In genomic region chr6:113296046-113296445, GRCm38 (mm10) we compare ENCODE assay signal across 20 mouse cellular contexts. TPM values are rescaled to one million over a fixed set of nuclear protein-coding genes. Genes with fewer than 3 reads are reported as not detected.
"Had no signal": no experiment of that assay in that cellular context is flagged by ENCODE, and none has a peak within 500 bp of the region (broad histone marks: within the 10 kb centered on the region; RNA-seq: fewer than 3 reads in every experiment).

No protein-coding gene starts in this region.

- H3K9ac ChIP-seq: lung, embryonic 14.5 days; midbrain, embryonic 13.5 days; midbrain, embryonic 15.5 days; neural tube, embryonic 13.5 days; neural tube, embryonic 15.5 days had no signal

- H3K4me3 ChIP-seq: megakaryocyte, embryonic 14.5 days; midbrain, embryonic 13.5 days; midbrain, embryonic 15.5 days; neural tube, embryonic 13.5 days; neural tube, embryonic 15.5 days had no signal

- H3K4me1 ChIP-seq: midbrain, embryonic 13.5 days; midbrain, embryonic 15.5 days; neural tube, embryonic 13.5 days; neural tube, embryonic 15.5 days had no signal

- H3K27me3 ChIP-seq: midbrain, embryonic 13.5 days; midbrain, embryonic 15.5 days; neural tube, embryonic 13.5 days; neural tube, embryonic 15.5 days had no signal

- H3K4me2 ChIP-seq: lung, embryonic 14.5 days; midbrain, embryonic 11.5 days; midbrain, embryonic 13.5 days; midbrain, embryonic 15.5 days; neural tube, embryonic 13.5 days; neural tube, embryonic 15.5 days had no signal

- H3K27ac ChIP-seq: macrophage; midbrain, embryonic 13.5 days; midbrain, embryonic 15.5 days; neural tube, embryonic 13.5 days; neural tube, embryonic 15.5 days had no signal

- H3K36me3 ChIP-seq: midbrain, embryonic 13.5 days; midbrain, embryonic 15.5 days; neural tube, embryonic 13.5 days; neural tube, embryonic 15.5 days had no signal

- ATAC-seq: midbrain, embryonic 13.5 days; midbrain, embryonic 15.5 days had no signal

- H3K9me3 ChIP-seq: megakaryocyte, embryonic 14.5 days; midbrain, embryonic 13.5 days; midbrain, embryonic 15.5 days; neural tube, embryonic 13.5 days; neural tube, embryonic 15.5 days had no signal

- DNase-seq: lung, adult 18-20 months; lung, embryonic 14.5 days; lung, postnatal 10 days; lung, postnatal 36 days; retina, postnatal 1 day; right cerebral cortex, adult 18-20 months; right cerebral cortex, postnatal 25 days; right cerebral cortex, postnatal 4 days; spleen, adult 18-20 months; thymus, adult 18-20 months; thymus, postnatal 14 days; thymus, postnatal 36 days had no signal

RNA-seq across cellular contexts. Expression of gene Cpne9, which starts 13.9 kb away (rescaled TPM):
- polyA plus RNA-seq: lung, embryonic 14.5 days; macrophage; small intestine, adult 2 months had no signal
